Mouse (Mus musculus) cerebellum, adult (tissue): ENCODE data around the gene Marf1.
A peak's percentile ranks its signal among the peaks of the same experiment; 100 is the strongest.
"Not testable (repeated sequence)": the region's sequence is repeated elsewhere in the genome, so short reads cannot be mapped to it uniquely, and the experiment has no call there.

ENCODE experiments used
- ATAC-seq: cut with Nextera tagmentation; 2 replicates; pipeline ENCODE4 v1.9.2; 2017; ENCODE audit warnings: mild to moderate bottlenecking, moderate library complexity, mixed read lengths; ENCODE audit not compliant: insufficient number of reproducible peaks, low FRiP score, low TSS enrichment

Marf1 gene

DNA sequence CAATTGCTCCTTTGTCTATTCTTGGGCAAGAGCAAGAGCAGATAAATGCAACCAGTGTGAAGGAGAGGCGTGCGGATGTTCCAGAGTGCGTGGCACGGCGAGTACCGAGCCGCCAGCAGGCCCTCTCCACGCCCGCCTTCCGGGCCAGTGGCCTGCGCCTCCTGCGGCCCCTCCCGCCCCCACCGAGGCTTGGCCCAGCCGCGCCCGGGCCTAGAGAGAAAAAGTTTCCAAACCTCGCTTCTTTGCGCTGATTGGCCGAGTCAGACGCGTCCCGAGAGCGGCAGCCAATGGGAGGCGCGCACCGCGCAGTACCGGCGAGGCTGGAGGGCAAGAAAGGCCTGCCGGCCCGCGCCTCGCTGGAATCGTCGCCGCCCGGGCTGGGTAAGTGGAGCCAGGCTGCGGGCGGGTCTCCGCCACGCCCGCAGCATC lies at the start of gene Marf1, which contains the start of gene Nde1:
Gene Marf1, minus strand, starts transcription at position 364 of the 429 bp plus-strand sequence.
Gene Nde1, plus strand, starts transcription at position 288 of the 429 bp plus-strand sequence.
- ATAC-seq = peak; percentile 52

GRCm38 (mm10) chr16:14198798-14199197 lies 35.6 kb upstream of the Marf1 start:
- ATAC-seq = no peak

DNA sequence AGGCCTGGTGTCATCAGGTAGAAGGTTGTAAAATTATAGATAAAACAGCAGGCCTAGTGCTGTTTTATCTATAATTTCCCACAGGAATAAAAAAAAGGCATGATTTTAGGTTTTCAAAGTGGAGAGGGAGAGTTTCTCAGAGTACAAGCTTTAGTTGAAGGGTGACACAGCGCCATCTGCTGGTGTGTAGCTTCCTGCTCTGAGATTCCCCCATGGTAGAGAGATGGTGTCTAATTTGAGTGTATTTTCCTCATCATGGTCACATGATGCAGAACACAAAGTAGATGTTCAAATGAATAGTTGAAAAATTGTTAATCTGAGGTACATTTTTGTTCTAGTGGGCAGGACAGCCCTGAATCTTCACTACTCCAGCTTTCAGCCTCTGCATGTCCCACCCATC lies 32.3 kb upstream of the Marf1 start:
- ATAC-seq = no peak

- ATAC-seq = no peak
Observed at GRCm38 (mm10) chr16:14194164-14194950, 31.2 kb upstream of the Marf1 start.

- no peak for ATAC-seq
Observed at GRCm38 (mm10) chr16:14185516-14185915, 22.4 kb upstream of the Marf1 start.

- no peak for ATAC-seq
Observed at GRCm38 (mm10) chr16:14183856-14184255, 20.7 kb upstream of the Marf1 start.

DNA sequence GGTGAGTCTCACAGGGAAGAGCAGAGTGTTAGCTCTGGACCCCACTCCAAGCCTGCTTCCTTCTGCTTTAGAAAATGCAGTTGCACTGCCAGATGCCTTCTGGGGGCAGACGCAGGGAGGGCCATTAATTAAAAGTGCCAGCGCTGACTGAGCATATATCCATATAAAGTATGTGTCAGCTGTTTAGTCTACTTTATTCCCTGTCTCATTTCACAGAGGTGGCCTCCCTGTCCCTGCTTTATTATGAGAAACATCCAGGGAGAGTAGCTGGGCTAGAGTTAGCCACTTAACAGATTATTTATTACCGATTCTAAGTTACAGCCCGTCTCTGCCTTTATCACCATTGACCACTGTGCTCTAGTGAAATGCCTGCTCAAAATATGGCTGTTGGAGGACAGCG lies 19.2 kb upstream of the Marf1 start:
- ATAC-seq = no peak

DNA sequence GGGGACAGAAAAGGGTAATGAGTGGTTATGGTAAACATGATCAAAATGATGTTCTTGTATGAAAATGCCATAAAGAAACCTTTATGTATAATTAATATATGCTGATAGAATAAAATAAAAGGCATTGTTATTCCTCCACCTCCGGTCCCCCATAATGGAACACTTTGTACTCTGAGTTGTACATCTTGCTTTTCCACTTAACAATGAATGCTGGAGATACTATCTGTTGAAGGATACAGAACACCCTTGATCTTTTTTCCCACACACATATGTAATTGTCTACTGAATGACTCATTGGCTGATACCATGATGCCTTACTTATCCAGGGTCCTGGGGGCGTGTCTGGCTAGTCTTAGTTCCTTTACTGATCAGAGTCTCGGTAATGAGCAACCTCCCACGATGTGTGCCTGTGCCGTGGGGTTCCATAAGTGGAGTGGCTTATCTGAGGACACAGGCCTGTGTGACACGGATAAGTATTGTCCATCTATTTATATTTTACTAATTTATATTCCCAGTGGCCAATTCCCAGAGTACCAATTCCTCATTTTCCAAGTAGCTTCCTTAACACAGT lies 17.1 kb upstream of the Marf1 start:
- no peak for ATAC-seq

GRCm38 (mm10) chr16:14178041-14178440 lies 14.9 kb upstream of the Marf1 start:
- ATAC-seq = no peak

DNA sequence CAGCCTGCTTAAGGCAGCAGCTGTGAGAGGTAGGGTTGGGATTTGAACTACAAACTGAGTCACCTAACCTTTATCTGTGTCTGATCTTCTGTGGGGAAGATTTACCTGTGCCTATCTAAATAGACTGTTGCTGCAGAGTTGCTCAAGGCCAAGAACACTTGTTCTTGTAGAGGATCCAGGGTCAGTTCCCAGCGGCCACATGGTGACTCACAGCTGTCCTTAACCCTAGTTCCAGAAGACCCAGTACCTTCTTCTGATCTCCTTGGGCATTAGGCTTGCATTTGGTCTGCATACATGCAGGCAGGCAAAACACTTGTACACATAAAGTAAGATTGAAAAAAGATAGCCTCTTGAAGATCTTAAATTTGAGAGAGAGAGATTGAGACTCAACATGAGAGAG lies 6.6 kb upstream of the Marf1 start:
- ATAC-seq = no peak

DNA sequence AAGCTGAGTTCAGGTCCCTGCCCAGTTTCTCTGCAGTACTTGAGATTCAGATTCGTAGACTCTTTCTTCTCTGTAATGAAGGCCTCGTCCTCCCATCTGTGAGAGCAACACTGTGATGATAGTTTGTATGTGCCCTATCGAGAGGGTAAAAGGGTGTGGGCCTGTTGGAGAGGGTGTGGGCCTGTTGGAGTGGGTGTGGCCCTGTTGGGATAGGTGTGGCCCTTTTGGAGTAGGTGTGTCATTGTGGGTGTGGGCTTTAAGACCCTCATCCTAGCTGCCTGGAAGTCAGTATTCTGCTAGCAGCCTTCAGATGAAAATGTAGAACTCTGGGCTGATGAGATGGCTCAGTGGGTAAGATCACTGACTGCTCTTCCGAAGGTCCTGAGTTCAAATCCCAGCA lies 3.3 kb upstream of the Marf1 start:
- no peak for ATAC-seq

DNA sequence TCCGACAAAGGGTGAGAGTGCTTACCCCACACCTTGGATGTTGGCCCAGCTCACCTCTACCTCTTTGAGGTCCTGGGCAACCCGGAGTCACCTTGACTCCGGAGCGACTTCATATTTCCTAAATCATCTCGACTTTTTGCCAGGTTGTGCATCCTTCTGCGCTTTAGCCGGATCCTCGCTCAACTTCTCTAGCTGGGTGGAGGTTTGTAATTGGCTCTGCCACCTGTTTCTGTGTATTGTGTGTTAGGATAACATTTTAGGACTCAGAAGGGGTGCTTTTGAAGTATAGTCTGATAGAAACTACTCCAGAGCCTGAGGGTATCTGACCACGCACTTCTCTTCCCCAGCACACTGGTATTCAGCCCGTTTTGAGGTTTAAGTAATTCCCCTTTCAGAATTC lies 580 bp upstream of the Marf1 start:
- no peak for ATAC-seq

GRCm38 (mm10) chr16:14160941-14161340 lies 2.2 kb downstream of the Marf1 start:
- no peak for ATAC-seq

DNA sequence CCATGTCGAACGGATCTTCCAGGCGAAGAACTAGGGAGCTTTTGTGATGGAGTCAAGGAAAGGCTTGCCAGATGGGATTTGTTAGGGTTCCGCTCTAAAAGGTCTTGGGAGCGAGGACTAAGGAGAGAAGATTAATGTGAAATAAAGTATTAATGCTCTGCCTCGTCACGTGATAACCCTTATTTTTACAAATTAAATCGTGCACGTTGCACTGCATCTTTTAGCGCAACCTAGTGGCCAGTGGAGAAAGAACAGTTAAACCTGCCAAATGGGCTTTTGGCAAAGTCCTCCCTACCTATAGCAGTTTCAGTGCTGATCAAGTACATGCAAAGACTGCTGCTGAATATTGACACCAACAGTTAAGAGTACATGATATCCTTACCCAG lies 3.4 kb downstream of the Marf1 start:
- peak; percentile 32 for ATAC-seq

GRCm38 (mm10) chr16:14158936-14159745 lies 4.0 kb downstream of the Marf1 start:
- ATAC-seq = peak; percentile 92

- ATAC-seq = no peak
Observed at GRCm38 (mm10) chr16:14158536-14158935, 4.6 kb downstream of the Marf1 start.

DNA sequence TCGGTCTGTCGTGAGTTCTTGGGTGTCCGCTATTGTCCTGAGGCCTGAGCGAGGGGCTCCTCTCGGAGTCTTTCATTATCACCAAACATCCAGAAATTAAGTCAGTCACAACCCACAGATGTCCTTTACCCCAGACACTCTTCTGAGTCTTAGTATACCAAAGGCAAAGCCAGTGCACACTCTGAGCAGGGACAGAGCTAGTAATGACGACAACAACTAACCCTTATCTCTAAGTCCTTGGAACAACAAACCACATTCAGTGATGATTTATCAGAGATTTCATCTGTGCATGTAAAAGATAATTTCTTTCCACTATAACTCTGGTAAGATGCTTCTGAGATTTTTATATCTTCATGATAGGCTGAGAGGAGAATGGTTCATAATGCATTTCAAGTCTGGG lies 6.8 kb downstream of the Marf1 start:
- ATAC-seq = no peak

DNA sequence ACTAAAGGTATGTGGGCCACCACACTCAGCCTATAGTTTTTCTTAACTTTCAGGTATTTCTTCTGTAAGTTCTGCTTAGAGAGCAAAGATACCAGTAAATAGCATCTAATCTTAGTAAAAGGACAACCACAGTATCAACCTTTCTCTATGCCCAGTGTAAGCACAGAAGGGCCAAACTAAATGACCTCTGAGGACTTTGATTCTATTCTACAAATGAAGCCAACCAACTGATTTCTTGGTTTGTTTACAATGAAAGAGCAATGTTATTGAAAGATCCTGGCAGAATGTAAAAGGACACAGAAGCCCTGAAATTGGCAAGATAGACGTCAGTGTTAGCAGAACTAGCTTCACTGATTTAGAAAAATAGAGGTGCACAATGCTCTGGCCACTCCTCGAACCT lies 7.5 kb downstream of the Marf1 start:
- ATAC-seq = not testable (repeated sequence)

GRCm38 (mm10) chr16:14151718-14152117 lies 11.4 kb downstream of the Marf1 start:
- no peak for ATAC-seq

DNA sequence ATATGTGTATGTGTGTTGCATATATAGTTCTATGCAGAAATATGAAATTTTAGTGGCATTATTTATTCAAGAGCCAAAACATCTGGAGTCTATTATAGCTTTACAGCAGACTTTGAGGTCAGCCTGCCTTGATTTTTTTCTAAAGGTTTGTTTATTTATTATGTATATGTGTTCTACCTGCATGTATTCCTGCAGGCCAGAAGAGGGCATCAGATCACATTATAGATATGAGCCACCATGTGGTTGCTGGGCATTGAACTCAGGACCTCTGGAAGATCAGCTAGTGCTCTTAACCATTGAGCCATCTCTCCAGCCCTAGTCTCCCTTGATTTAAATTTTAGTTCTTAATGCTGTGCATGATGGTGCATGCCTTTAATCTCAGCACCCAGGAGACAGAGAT lies 15.4 kb downstream of the Marf1 start:
- ATAC-seq = no peak

- ATAC-seq = no peak
Observed at GRCm38 (mm10) chr16:14143298-14143697, 19.9 kb downstream of the Marf1 start.
